Comparison of ENCODE assay signal across 8 mouse cellular contexts in genomic region chr4:141138425-141139115, GRCm38 (mm10). TPM values are rescaled to one million over a fixed set of nuclear protein-coding genes. Genes with fewer than 3 reads are reported as not detected.
A peak's percentile ranks its signal among the peaks of the same experiment; 100 is the strongest.
DNase-seq lines count a peak whose midpoint lies in the region; ATAC-seq and TF ChIP-seq lines count a peak whose summit lies in the region.

No protein-coding gene starts in this region.

- TF ChIP-seq CTCF in gastrocnemius, adult 2 months (IDR thresholded peaks at IDR 0.05): 0 out of 2 replicates have a peak, but pooled peaks have one; percentile 9
- no peak for TF ChIP-seq CTCF in heart, postnatal 0 days (IDR thresholded peaks at IDR 0.05; ENCODE audit: low read depth)

- H3K9ac ChIP-seq in heart, postnatal 0 days (replicated peaks; ENCODE audit: low read depth, low read length): peak overlapping the region; percentile 74
- H3K9ac ChIP-seq in limb, embryonic 13.5 days: peak overlapping the region; percentile 90
- H3K9ac ChIP-seq in neural tube, embryonic 12.5 days: peak overlapping the region; percentile 82

- no peaks in the 10 kb centered on the region for H3K9me3 ChIP-seq in heart, postnatal 0 days (replicated peaks; ENCODE audit: control insufficient read depth, low read length)
- H3K9me3 ChIP-seq in limb, embryonic 13.5 days: no peaks in the 10 kb centered on the region
- H3K9me3 ChIP-seq in neural tube, embryonic 12.5 days: no peaks in the 10 kb centered on the region

- peak; percentile 40 for DNase-seq in gastrocnemius, adult 2 months
- no peak for DNase-seq in gastrocnemius, postnatal 4 days (ENCODE audit: low spot score in 2 of 2)
- peak; percentile 61 for DNase-seq in adipocyte (ENCODE audit: low spot score)
- DNase-seq in heart, postnatal 0 days (ENCODE audit: low spot score): peak; percentile 61
- DNase-seq in cerebellum, adult 9-10 months: no peak

- intact Hi-C loops in gastrocnemius, adult 2 months (cut with DNase I): loop anchor here (5.0 kb wide), 1 partner anchor 61 kb away; the partner anchor contains the start of gene Necap2

- peaks cover 40% of the 10 kb centered on the region for H3K4me1 ChIP-seq in heart, postnatal 0 days (ENCODE audit: control insufficient read depth, insufficient read depth)
- peaks cover 46% of the 10 kb centered on the region for H3K4me1 ChIP-seq in limb, embryonic 13.5 days
- H3K4me1 ChIP-seq in neural tube, embryonic 12.5 days: peaks cover 39% of the 10 kb centered on the region

- no peak for ATAC-seq in heart, postnatal 0 days (ENCODE audit: insufficient read depth, low read depth)
- no peak for ATAC-seq in limb, embryonic 13.5 days (ENCODE audit: low FRiP score, low read depth)
- ATAC-seq in neural tube, embryonic 12.5 days (ENCODE audit: low FRiP score, low read depth): peak; percentile 15; the same call in 1 of the 2 replicates
- no peak for ATAC-seq in activated CD4-positive, CD25-positive, alpha-beta regulatory T cell, adult 4 months

- H3K36me3 ChIP-seq in heart, postnatal 0 days (replicated peaks; ENCODE audit: control insufficient read depth, insufficient read depth, low read length): no peaks in the 10 kb centered on the region
- H3K36me3 ChIP-seq in limb, embryonic 13.5 days: 0 out of 2 replicates have a peak, but pooled peaks cover 4% of the 10 kb centered on the region
- 0 out of 2 replicates have a peak, but pooled peaks cover 3% of the 10 kb centered on the region for H3K36me3 ChIP-seq in neural tube, embryonic 12.5 days

- 1% methylated on average over 29 of the region's 29 CpGs for WGBS in heart, postnatal 0 days
- WGBS in limb, embryonic 13.5 days: 2% methylated on average over 29 of the region's 29 CpGs
- 5% methylated on average over 29 of the region's 29 CpGs for WGBS in neural tube, embryonic 12.5 days

- peak overlapping the region; percentile 84 for H3K4me3 ChIP-seq in gastrocnemius, adult 2 months
- peak overlapping the region; percentile 79 for H3K4me3 ChIP-seq in heart, postnatal 0 days (ENCODE audit: low read depth, low read length)
- H3K4me3 ChIP-seq in limb, embryonic 13.5 days: peak overlapping the region; percentile 91
- peak overlapping the region; percentile 85 for H3K4me3 ChIP-seq in neural tube, embryonic 12.5 days

- H3K27ac ChIP-seq in gastrocnemius, adult 2 months: peak overlapping the region; percentile 99
- H3K27ac ChIP-seq in heart, postnatal 0 days (ENCODE audit: low read depth): peak overlapping the region; percentile 86
- peak overlapping the region; percentile 93 for H3K27ac ChIP-seq in limb, embryonic 13.5 days
- H3K27ac ChIP-seq in neural tube, embryonic 12.5 days: no peak overlapping the region

- H3K4me2 ChIP-seq in heart, postnatal 0 days (ENCODE audit: low read depth, low read length): peak overlapping the region; percentile 86
- peak overlapping the region; percentile 92 for H3K4me2 ChIP-seq in limb, embryonic 13.5 days (replicated peaks)
- H3K4me2 ChIP-seq in neural tube, embryonic 12.5 days (replicated peaks): peak overlapping the region; percentile 96

- H3K27me3 ChIP-seq in heart, postnatal 0 days (ENCODE audit: control insufficient read depth, insufficient read depth, low read length): no peaks in the 10 kb centered on the region
- H3K27me3 ChIP-seq in limb, embryonic 13.5 days: no peaks in the 10 kb centered on the region
- no peaks in the 10 kb centered on the region for H3K27me3 ChIP-seq in neural tube, embryonic 12.5 days (replicated peaks)

- no peak for TF ChIP-seq EP300 in heart, postnatal 0 days (IDR thresholded peaks at IDR 0.05; ENCODE audit: low read depth)

RNA-seq across cellular contexts. Expression of gene Szrd1, which starts 1.0 kb away (rescaled TPM):
- 100 to 1,000 TPM; 146 to 163 TPM for total RNA-seq in gastrocnemius, adult 2 months (2021)
- total RNA-seq in gastrocnemius, postnatal 4 days (2021): 100 to 1,000 TPM; 164 to 177 TPM
- 72.9 and 73.8 TPM in 2 replicates for total RNA-seq in heart, postnatal 0 days (2014; rRNA removed; ENCODE audit: low replicate concordance)
- polyA plus RNA-seq in heart, postnatal 0 days (2015; fragmentation: Nextera tagmentation; extraction: Ambion mirVana): 18.5 and 19.4 TPM in 2 replicates
- 43.6 and 44.2 TPM in 2 replicates for polyA plus RNA-seq in limb, embryonic 13.5 days (2015; fragmentation: Nextera tagmentation; extraction: Ambion mirVana)
- polyA plus RNA-seq in neural tube, embryonic 12.5 days (2016; fragmentation: Nextera tagmentation; extraction: Ambion mirVana): 32.0 TPM in 2 replicates
- polyA plus RNA-seq in activated CD4-positive, CD25-positive, alpha-beta regulatory T cell, adult 4 months (2017; shearing (Covaris generic)): 10 to 100 TPM; 51.2 to 77.0 TPM

RNA-seq across cellular contexts. Expression of gene Fbxo42, which starts 9.1 kb away (rescaled TPM):
- total RNA-seq in gastrocnemius, adult 2 months (2021): 10 to 100 TPM; 10.8 to 10.9 TPM
- 10 to 100 TPM; 15.5 to 16.3 TPM for total RNA-seq in gastrocnemius, postnatal 4 days (2021)
- total RNA-seq in heart, postnatal 0 days (2014; rRNA removed; ENCODE audit: low replicate concordance): 8.2 and 9.5 TPM in 2 replicates
- polyA plus RNA-seq in heart, postnatal 0 days (2015; fragmentation: Nextera tagmentation; extraction: Ambion mirVana): 9.0 and 9.1 TPM in 2 replicates
- 27.2 and 27.7 TPM in 2 replicates for polyA plus RNA-seq in limb, embryonic 13.5 days (2015; fragmentation: Nextera tagmentation; extraction: Ambion mirVana)
- polyA plus RNA-seq in neural tube, embryonic 12.5 days (2016; fragmentation: Nextera tagmentation; extraction: Ambion mirVana): 28.4 and 29.3 TPM in 2 replicates
- 1 to 10 TPM; 5.0 to 7.3 TPM for polyA plus RNA-seq in activated CD4-positive, CD25-positive, alpha-beta regulatory T cell, adult 4 months (2017; shearing (Covaris generic))

RNA-seq across cellular contexts. Expression of gene Spata21, which starts 50.4 kb away (rescaled TPM):
- total RNA-seq in gastrocnemius, adult 2 months (2021): not detected
- under 1 TPM in 1 of 2 experiments, not detected in 1; 0.76 TPM for total RNA-seq in gastrocnemius, postnatal 4 days (2021)
- total RNA-seq in heart, postnatal 0 days (2014; rRNA removed; ENCODE audit: low replicate concordance): not detected in 2 replicates
- 0.04 TPM in 1 of 2 replicates, not detected in the other for polyA plus RNA-seq in heart, postnatal 0 days (2015; fragmentation: Nextera tagmentation; extraction: Ambion mirVana)
- polyA plus RNA-seq in limb, embryonic 13.5 days (2015; fragmentation: Nextera tagmentation; extraction: Ambion mirVana): 0.08 and 0.20 TPM in 2 replicates
- polyA plus RNA-seq in neural tube, embryonic 12.5 days (2016; fragmentation: Nextera tagmentation; extraction: Ambion mirVana): 0.25 TPM in 1 of 2 replicates, not detected in the other
- polyA plus RNA-seq in activated CD4-positive, CD25-positive, alpha-beta regulatory T cell, adult 4 months (2017; shearing (Covaris generic)): under 1 TPM; 0.29 to 0.88 TPM

Comparison
In these comparisons a context has a peak if more than half of its experiments do, and no peak if none do; other contexts are left out.
1. DNase-seq: peak in gastrocnemius, adult 2 months (single experiment), adipocyte (single experiment) and heart, postnatal 0 days (single experiment); none in gastrocnemius, postnatal 4 days (0 of 2) and cerebellum, adult 9-10 months (single experiment).
2. Peak in every context shown above with its lines, with median percentiles within 50 percentile points of each other: H3K4me3 ChIP-seq, H3K4me2 ChIP-seq and H3K9ac ChIP-seq.